Mouse (Mus musculus) neutrophil, adult 5-6 weeks (primary cell): ENCODE measurements around the gene Cct3. TPM values are rescaled to one million over a fixed set of nuclear protein-coding genes. Genes with fewer than 3 reads are reported as not detected.
"Not testable (repeated sequence)": the region's sequence is repeated elsewhere in the genome, so short reads cannot be mapped to it uniquely, and the experiment has no call there.

Experiments
- ATAC-seq: fragments of 151-379, 151-347 bp; 2 replicates; pipeline ENCODE4 v1.8.0; 2017; ENCODE audit warnings: mild to moderate bottlenecking, moderate TSS enrichment; ENCODE audit not compliant: insufficient number of reproducible peaks, poor library complexity, low FRiP score, severe bottlenecking; ENCODE audit errors: extremely low read depth
- total RNA-seq: library from RNA; stranded (forward); fragments of 200-1000 nt; gene quantifications from 2 replicates; pipeline ENCODE4 v1.2.3, GENCODE M21; 2017

Gene Cct3
- total RNA-seq, 1 experiment from 2014 or later, result 73.6 TPM

- no peak for ATAC-seq
These were observed 56.0 kb downstream of the Cct3 start for GRCm38 (mm10) chr3:88352907-88353306.

GRCm38 (mm10) chr3:88354396-88355165 is 57.7 kb downstream of the Cct3 start:
- no peak for ATAC-seq

- ATAC-seq, result no peak
These were observed 62.7 kb downstream of the Cct3 start for GRCm38 (mm10) chr3:88359584-88359983.

- no peak for ATAC-seq
These were observed 63.1 kb downstream of the Cct3 start for GRCm38 (mm10) chr3:88359989-88360388.

GRCm38 (mm10) chr3:88361096-88361495 is 64.2 kb downstream of the Cct3 start:
- no peak for ATAC-seq

GRCm38 (mm10) chr3:88361612-88362313 is 64.8 kb downstream of the Cct3 start:
- no peak for ATAC-seq

- no peak for ATAC-seq
These were observed 66.8 kb downstream of the Cct3 start for GRCm38 (mm10) chr3:88363700-88364099.

- no peak for ATAC-seq
These were observed 67.4 kb downstream of the Cct3 start, which contains the start of gene Paqr6 for GRCm38 (mm10) chr3:88364337-88364736. Gene Paqr6, plus strand, starts transcription at chr3:88364584.

- ATAC-seq, result no peak
These were observed 68.9 kb downstream of the Cct3 start for GRCm38 (mm10) chr3:88365705-88366361.

- 0 out of 2 replicates have a peak, but pooled peaks have one; percentile 42 for ATAC-seq
These were observed 70.0 kb downstream of the Cct3 start for GRCm38 (mm10) chr3:88366830-88367428.

GRCm38 (mm10) chr3:88367517-88367916 is 70.6 kb downstream of the Cct3 start:
- ATAC-seq, result not testable (repeated sequence)

- ATAC-seq, result not testable (repeated sequence)
These were observed 71.6 kb downstream of the Cct3 start for GRCm38 (mm10) chr3:88368511-88368910.

Other genes with a start within 250 kb of the Cct3 start
- 15.0 and 22.8 TPM in 2 replicates for gene Naxe, start 238.6 kb upstream of the Cct3 start, total RNA-seq
- gene Ttc24, start 218.8 kb upstream of the Cct3 start, total RNA-seq, result not detected in 2 replicates
- 0.12 TPM in 1 of 2 replicates, not detected in the other for gene Iqgap3, start 215.1 kb upstream of the Cct3 start, total RNA-seq
- 120 and 162 TPM in 2 replicates for gene Mef2d, start 154.7 kb upstream of the Cct3 start, total RNA-seq
- not detected in 2 replicates for gene Rhbg, start 42.4 kb upstream of the Cct3 start, total RNA-seq
- gene Gm38392, start 9.9 kb upstream of the Cct3 start, total RNA-seq, result not detected in 2 replicates
- gene Tsacc, start 117 bp upstream of the Cct3 start, total RNA-seq, result 1.6 and 2.2 TPM in 2 replicates
- 27.7 and 32.1 TPM in 2 replicates for gene Glmp, start 27.9 kb downstream of the Cct3 start, total RNA-seq
- 0.61 TPM in 1 of 2 replicates, not detected in the other for gene Tmem79, start 39.0 kb downstream of the Cct3 start, total RNA-seq
- gene Smg5, start 39.1 kb downstream of the Cct3 start, total RNA-seq, result 65.1 and 65.7 TPM in 2 replicates
- 0.49 TPM in 1 of 2 replicates, not detected in the other for gene Paqr6, start 67.5 kb downstream of the Cct3 start, total RNA-seq
- not detected in 2 replicates for gene Bglap3, start 75.6 kb downstream of the Cct3 start, total RNA-seq
- gene Bglap2, start 81.6 kb downstream of the Cct3 start, total RNA-seq, result not detected in 2 replicates
- gene Bglap, start 87.3 kb downstream of the Cct3 start, total RNA-seq, result not detected in 2 replicates
- 21.1 and 22.1 TPM in 2 replicates for gene Pmf1, start 113.2 kb downstream of the Cct3 start, total RNA-seq
- gene Slc25a44, start 128.0 kb downstream of the Cct3 start, total RNA-seq, result 20.9 and 26.2 TPM in 2 replicates
- 161 and 176 TPM in 2 replicates for gene Sema4a, start 164.1 kb downstream of the Cct3 start, total RNA-seq
- 8.1 and 9.4 TPM in 2 replicates for gene Lmna, start 212.8 kb downstream of the Cct3 start, total RNA-seq
- gene Mex3a, start 235.3 kb downstream of the Cct3 start, total RNA-seq, result 0.47 and 0.49 TPM in 2 replicates